Mouse (Mus musculus): ENCODE measurements around the gene Slc38a10. TPM values are rescaled to one million over a fixed set of nuclear protein-coding genes. Genes with fewer than 3 reads are reported as not detected.

Slc38a10 gene
- polyA plus RNA-seq, 1 experiment from 2014 or later, result 132 TPM

- peaks cover 23% of the 10 kb centered on the region for H3K36me3 ChIP-seq (ENCODE audit: insufficient read depth, low read length)
- no peak overlapping the region for H3K4me3 ChIP-seq (ENCODE audit: low read length)
- WGBS, result 91% methylated on average over 27 of the region's 27 CpGs
- no peak overlapping the region for H3K9ac ChIP-seq (replicated peaks; ENCODE audit: low read length)
- H3K4me1 ChIP-seq (ENCODE audit: insufficient read depth, low read length), result no peaks in the 10 kb centered on the region
- no peaks in the 10 kb centered on the region for H3K27me3 ChIP-seq (ENCODE audit: insufficient read depth, low read length)
- H3K9me3 ChIP-seq (ENCODE audit: low read length), result no peaks in the 10 kb centered on the region
- H3K4me2 ChIP-seq (replicated peaks; ENCODE audit: low read depth, low read length), result no peak overlapping the region
- H3K27ac ChIP-seq (ENCODE audit: low read length), result no peak overlapping the region
- ATAC-seq (ENCODE audit: low FRiP score, low TSS enrichment), result no peak
Observed at GRCm38 (mm10) chr11:120070286-120070930, 80.7 kb downstream of the Slc38a10 start.

GRCm38 (mm10) chr11:120069261-120069660 lies 81.9 kb downstream of the Slc38a10 start:
- ATAC-seq (ENCODE audit: low FRiP score, low TSS enrichment), result no peak
- H3K9me3 ChIP-seq (ENCODE audit: low read length), result no peaks in the 10 kb centered on the region
- WGBS, result 31% methylated on average over 11 of the region's 11 CpGs

GRCm38 (mm10) chr11:120067834-120068233 lies 83.3 kb downstream of the Slc38a10 start:
- H3K4me1 ChIP-seq (ENCODE audit: insufficient read depth, low read length), result no peaks in the 10 kb centered on the region
- H3K9ac ChIP-seq (replicated peaks; ENCODE audit: low read length), result no peak overlapping the region
- H3K4me3 ChIP-seq (ENCODE audit: low read length), result no peak overlapping the region
- no peak for ATAC-seq (ENCODE audit: low FRiP score, low TSS enrichment)
- peaks cover 23% of the 10 kb centered on the region for H3K36me3 ChIP-seq (ENCODE audit: insufficient read depth, low read length)
- WGBS, result 55% methylated on average over 17 of the region's 17 CpGs
- H3K27me3 ChIP-seq (ENCODE audit: insufficient read depth, low read length), result no peaks in the 10 kb centered on the region
- no peak overlapping the region for H3K27ac ChIP-seq (ENCODE audit: low read length)
- H3K4me2 ChIP-seq (replicated peaks; ENCODE audit: low read depth, low read length), result no peak overlapping the region
- no peaks in the 10 kb centered on the region for H3K9me3 ChIP-seq (ENCODE audit: low read length)

More at GRCm38 (mm10) chr11:120069261-120069660, 81.9 kb downstream of the Slc38a10 start:
- Histone ChIP-seq H3K9ac (replicated peaks; ENCODE audit: low read length) (no peak overlapping the region), H3K27me3 (ENCODE audit: insufficient read depth, low read length) (no peaks in the 10 kb centered on the region), H3K4me2 (replicated peaks; ENCODE audit: low read depth, low read length) (no peak overlapping the region), H3K4me3 (ENCODE audit: low read length) (no peak overlapping the region), H3K27ac (ENCODE audit: low read length) (no peak overlapping the region), H3K36me3 (ENCODE audit: insufficient read depth, low read length) (peaks cover 26% of the 10 kb centered on the region), H3K4me1 (ENCODE audit: insufficient read depth, low read length) (no peaks in the 10 kb centered on the region)

GRCm38 (mm10) chr11:120065291-120065690 lies 85.9 kb downstream of the Slc38a10 start:
- Histone ChIP-seq H3K9me3 (ENCODE audit: low read length) (no peaks in the 10 kb centered on the region), H3K36me3 (ENCODE audit: insufficient read depth, low read length) (peaks cover 7% of the 10 kb centered on the region; the same call in 1 of the 2 replicates), H3K4me1 (ENCODE audit: insufficient read depth, low read length) (no peaks in the 10 kb centered on the region; the same call in 1 of the 2 replicates), H3K4me2 (replicated peaks; ENCODE audit: low read depth, low read length) (no peak overlapping the region), H3K27ac (ENCODE audit: low read length) (no peak overlapping the region), H3K27me3 (ENCODE audit: insufficient read depth, low read length) (no peaks in the 10 kb centered on the region), H3K9ac (replicated peaks; ENCODE audit: low read length) (no peak overlapping the region), H3K4me3 (ENCODE audit: low read length) (no peak overlapping the region)
- ATAC-seq (ENCODE audit: low FRiP score, low TSS enrichment), result peak; percentile 32
- WGBS, result 39% methylated on average over 10 of the region's 10 CpGs

GRCm38 (mm10) chr11:120064668-120065040 lies 86.5 kb downstream of the Slc38a10 start:
- no peak overlapping the region for H3K4me2 ChIP-seq (replicated peaks; ENCODE audit: low read depth, low read length)
- peaks cover 5% of the 10 kb centered on the region; the same call in 1 of the 2 replicates for H3K36me3 ChIP-seq (ENCODE audit: insufficient read depth, low read length)
- no peaks in the 10 kb centered on the region; the same call in 1 of the 2 replicates for H3K4me1 ChIP-seq (ENCODE audit: insufficient read depth, low read length)
- no peaks in the 10 kb centered on the region for H3K9me3 ChIP-seq (ENCODE audit: low read length)
- H3K27ac ChIP-seq (ENCODE audit: low read length), result no peak overlapping the region
- no peak for ATAC-seq (ENCODE audit: low FRiP score, low TSS enrichment)
- no peak overlapping the region for H3K9ac ChIP-seq (replicated peaks; ENCODE audit: low read length)
- no peak overlapping the region for H3K4me3 ChIP-seq (ENCODE audit: low read length)
- WGBS, result 91% methylated on average over 11 of the region's 11 CpGs
- no peaks in the 10 kb centered on the region for H3K27me3 ChIP-seq (ENCODE audit: insufficient read depth, low read length)

GRCm38 (mm10) chr11:120064006-120064667 lies 87.0 kb downstream of the Slc38a10 start:
- Histone ChIP-seq H3K4me2 (replicated peaks; ENCODE audit: low read depth, low read length) (no peak overlapping the region), H3K27ac (ENCODE audit: low read length) (no peak overlapping the region), H3K9me3 (ENCODE audit: low read length) (no peaks in the 10 kb centered on the region), H3K4me1 (ENCODE audit: insufficient read depth, low read length) (no peaks in the 10 kb centered on the region; the same call in 1 of the 2 replicates), H3K27me3 (ENCODE audit: insufficient read depth, low read length) (no peaks in the 10 kb centered on the region), H3K9ac (replicated peaks; ENCODE audit: low read length) (no peak overlapping the region), H3K36me3 (ENCODE audit: insufficient read depth, low read length) (peaks cover 5% of the 10 kb centered on the region; the same call in 1 of the 2 replicates), H3K4me3 (ENCODE audit: low read length) (no peak overlapping the region)
- no peak for ATAC-seq (ENCODE audit: low FRiP score, low TSS enrichment)
- WGBS, result 79% methylated on average over 13 of the region's 13 CpGs

GRCm38 (mm10) chr11:120063326-120063725 lies 87.8 kb downstream of the Slc38a10 start:
- WGBS, result 81% methylated on average over 5 of the region's 5 CpGs
- Histone ChIP-seq H3K9ac (replicated peaks; ENCODE audit: low read length) (no peak overlapping the region), H3K27me3 (ENCODE audit: insufficient read depth, low read length) (no peaks in the 10 kb centered on the region), H3K27ac (ENCODE audit: low read length) (no peak overlapping the region), H3K4me1 (ENCODE audit: insufficient read depth, low read length) (no peaks in the 10 kb centered on the region; the same call in 1 of the 2 replicates), H3K4me3 (ENCODE audit: low read length) (no peak overlapping the region), H3K36me3 (ENCODE audit: insufficient read depth, low read length) (peaks cover 5% of the 10 kb centered on the region; the same call in 1 of the 2 replicates), H3K9me3 (ENCODE audit: low read length) (no peaks in the 10 kb centered on the region), H3K4me2 (replicated peaks; ENCODE audit: low read depth, low read length) (no peak overlapping the region)
- ATAC-seq (ENCODE audit: low FRiP score, low TSS enrichment), result no peak

- H3K4me3 ChIP-seq (ENCODE audit: low read length), result no peak overlapping the region
- no peak for ATAC-seq (ENCODE audit: low FRiP score, low TSS enrichment)
- H3K9me3 ChIP-seq (ENCODE audit: low read length), result no peaks in the 10 kb centered on the region
- H3K9ac ChIP-seq (replicated peaks; ENCODE audit: low read length), result no peak overlapping the region
- no peaks in the 10 kb centered on the region; the same call in 1 of the 2 replicates for H3K4me1 ChIP-seq (ENCODE audit: insufficient read depth, low read length)
- WGBS, result 38% methylated on average over 8 of the region's 8 CpGs
- no peak overlapping the region for H3K4me2 ChIP-seq (replicated peaks; ENCODE audit: low read depth, low read length)
- no peak overlapping the region for H3K27ac ChIP-seq (ENCODE audit: low read length)
- 0 out of 2 replicates have a peak, but pooled peaks cover 5% of the 10 kb centered on the region for H3K36me3 ChIP-seq (ENCODE audit: insufficient read depth, low read length)
- no peaks in the 10 kb centered on the region for H3K27me3 ChIP-seq (ENCODE audit: insufficient read depth, low read length)
Observed at GRCm38 (mm10) chr11:120060634-120061033, 90.5 kb downstream of the Slc38a10 start.

GRCm38 (mm10) chr11:120055953-120056732 lies 95.0 kb downstream of the Slc38a10 start:
- no peak for ATAC-seq (ENCODE audit: low FRiP score, low TSS enrichment)
- no peak overlapping the region for H3K4me3 ChIP-seq (ENCODE audit: low read length)
- WGBS, result 86% methylated on average over 12 of the region's 12 CpGs
- H3K9ac ChIP-seq (replicated peaks; ENCODE audit: low read length), result no peak overlapping the region
- no peaks in the 10 kb centered on the region for H3K9me3 ChIP-seq (ENCODE audit: low read length)
- H3K36me3 ChIP-seq (ENCODE audit: insufficient read depth, low read length), result no peaks in the 10 kb centered on the region
- H3K27me3 ChIP-seq (ENCODE audit: insufficient read depth, low read length), result no peaks in the 10 kb centered on the region
- H3K4me2 ChIP-seq (replicated peaks; ENCODE audit: low read depth, low read length), result no peak overlapping the region
- no peak overlapping the region for H3K27ac ChIP-seq (ENCODE audit: low read length)
- H3K4me1 ChIP-seq (ENCODE audit: insufficient read depth, low read length), result no peaks in the 10 kb centered on the region; the same call in 1 of the 2 replicates

Measured in kidney, embryonic 16.5 days (tissue).